Mouse (Mus musculus): ENCODE measurements around the gene Yaf2.
"Not testable (repeated sequence)": the region's sequence is repeated elsewhere in the genome, so short reads cannot be mapped to it uniquely, and the experiment has no call there.

- not testable (repeated sequence) for TF ChIP-seq CTCF (IDR thresholded peaks at IDR 0.05; ENCODE audit: low read depth, low read length); POLR2AphosphoS5 (IDR thresholded peaks at IDR 0.05; ENCODE audit: insufficient replicate concordance, low read depth, low read length); GATA1 (IDR thresholded peaks at IDR 0.05; ENCODE audit: borderline replicate concordance, low read length); TAL1 (conservative IDR thresholded peaks at IDR 0.05; ENCODE audit: low read depth, low read length); GATA2 (IDR thresholded peaks at IDR 0.05; ENCODE audit: borderline replicate concordance, low read depth, low read length)
These were observed 35.9 kb upstream of the Yaf2 start for GRCm38 (mm10) chr15:93372525-93373119.

Measured in G1E (cell line).